Mouse (Mus musculus) CD4-positive, CD25-positive, alpha-beta regulatory T cell, adult 4 months (primary cell): Measurements from ENCODE around the gene Vps51. TPM values are rescaled to one million over a fixed set of nuclear protein-coding genes. Genes with fewer than 3 reads are reported as not detected.

Source experiments
- polyA plus RNA-seq, 2 experiments: library from polyadenylated mRNA; unstranded; fragments of 100-300 nt; shearing (Covaris generic); gene quantifications; one replicate each; pipeline ENCODE4 v1.2.1; 2017

Gene Vps51
- polyA plus RNA-seq, 2 experiments from 2014 or later, result 27.9 to 39.0 TPM

Other genes with a start within 250 kb of the Vps51 start
- 10 to 100 TPM; 62.6 to 85.3 TPM for gene Frmd8, start 202.0 kb downstream of the Vps51 start, polyA plus RNA-seq
- gene Slc25a45, start 199.4 kb downstream of the Vps51 start, polyA plus RNA-seq, result 10 to 100 TPM; 51.6 to 73.7 TPM
- under 1 TPM; 0.51 to 0.84 TPM for gene Tigd3, start 183.1 kb downstream of the Vps51 start, polyA plus RNA-seq
- gene Dpf2, start 164.2 kb downstream of the Vps51 start, polyA plus RNA-seq, result 100 to 1,000 TPM; 214 to 296 TPM
- gene Cdc42ep2, start 152.4 kb downstream of the Vps51 start, polyA plus RNA-seq, result under 1 TPM in 1 of 2 experiments, not detected in 1; 0.34 TPM
- gene Pola2, start 113.0 kb downstream of the Vps51 start, polyA plus RNA-seq, result 10 to 100 TPM; 13.8 to 15.8 TPM
- not detected for gene Slc22a20, start 91.1 kb downstream of the Vps51 start, polyA plus RNA-seq
- gene Capn1, start 61.3 kb downstream of the Vps51 start, polyA plus RNA-seq, result 10 to 100 TPM; 40.2 to 45.3 TPM
- gene Syvn1, start 30.7 kb downstream of the Vps51 start, polyA plus RNA-seq, result 10 to 100 TPM; 13.4 to 17.1 TPM
- gene Mrpl49, start 19.4 kb downstream of the Vps51 start, polyA plus RNA-seq, result 10 to 100 TPM; 33.9 to 37.5 TPM
- gene Fau, start 19.4 kb downstream of the Vps51 start, polyA plus RNA-seq, result 1,000 to 10,000 TPM; 2,365 to 3,114 TPM
- 1 to 10 TPM; 5.7 to 6.7 TPM for gene Znhit2, start 16.0 kb downstream of the Vps51 start, polyA plus RNA-seq
- gene Tm7sf2, start 8.9 kb downstream of the Vps51 start, polyA plus RNA-seq, result 1 to 10 TPM; 5.5 to 7.1 TPM
- gene Tmem262, start 2.8 kb upstream of the Vps51 start, polyA plus RNA-seq, result not detected
- gene Gm28374, start 5.0 kb upstream of the Vps51 start, polyA plus RNA-seq, result not detected
- gene Zfpl1, start 7.7 kb upstream of the Vps51 start, polyA plus RNA-seq, result 10 to 100 TPM; 36.7 to 51.4 TPM
- gene Cdca5, start 7.8 kb upstream of the Vps51 start, polyA plus RNA-seq, result 1 to 10 TPM; 3.5 to 5.5 TPM
- gene AC131692.1, start 17.2 kb upstream of the Vps51 start, polyA plus RNA-seq, result not detected
- gene Naaladl1, start 28.6 kb upstream of the Vps51 start, polyA plus RNA-seq, result under 1 TPM in 1 of 2 experiments, not detected in 1; 0.17 TPM
- gene Sac3d1, start 41.4 kb upstream of the Vps51 start, polyA plus RNA-seq, result 1 to 10 TPM in 1 of 2 experiments, under 1 TPM in 1; 0.43 to 2.2 TPM
- 10 to 100 TPM; 20.9 to 26.5 TPM for gene Snx15, start 51.1 kb upstream of the Vps51 start, polyA plus RNA-seq
- not detected for gene Batf2, start 63.8 kb upstream of the Vps51 start, polyA plus RNA-seq
- 10 to 100 TPM; 17.1 to 31.5 TPM for gene Arl2, start 64.3 kb upstream of the Vps51 start, polyA plus RNA-seq
- gene Majin, start 107.2 kb upstream of the Vps51 start, polyA plus RNA-seq, result under 1 TPM in 1 of 2 experiments, not detected in 1; 0.90 TPM
- gene Gpha2, start 149.1 kb upstream of the Vps51 start, polyA plus RNA-seq, result not detected
- 1 to 10 TPM; 1.2 to 1.6 TPM for gene Ppp2r5b, start 158.6 kb upstream of the Vps51 start, polyA plus RNA-seq
- gene Atg2a, start 164.4 kb upstream of the Vps51 start, polyA plus RNA-seq, result 10 to 100 TPM; 10.4 to 14.7 TPM
- gene Ehd1, start 199.5 kb upstream of the Vps51 start, polyA plus RNA-seq, result 10 to 100 TPM in 1 of 2 experiments, 1 to 10 TPM in 1; 6.4 to 22.8 TPM
- gene Cdc42bpg, start 229.2 kb upstream of the Vps51 start, polyA plus RNA-seq, result under 1 TPM; 0.07 to 0.13 TPM